Mouse (Mus musculus): ENCODE data around the gene Numb. TPM values are rescaled to one million over a fixed set of nuclear protein-coding genes. Genes with fewer than 3 reads are reported as not detected.
"Not testable (repeated sequence)": the region's sequence is repeated elsewhere in the genome, so short reads cannot be mapped to it uniquely, and the experiment has no call there.

Numb gene
- total RNA-seq, 1 experiment from 2014 or later, result 36.1 TPM

GRCm38 (mm10) chr12:83925160-83925703 is 3.5 kb upstream of the Numb start:
- ATAC-seq (replicated peaks; ENCODE audit: insufficient number of reproducible peaks, low FRiP score, low TSS enrichment, poor library complexity, severe bottlenecking), result no peak

GRCm38 (mm10) chr12:83924332-83924731 is 2.6 kb upstream of the Numb start:
- ATAC-seq (replicated peaks; ENCODE audit: insufficient number of reproducible peaks, low FRiP score, low TSS enrichment, poor library complexity, severe bottlenecking), result no peak

GRCm38 (mm10) chr12:83923486-83923859 is 1.7 kb upstream of the Numb start:
- no peak for ATAC-seq (replicated peaks; ENCODE audit: insufficient number of reproducible peaks, low FRiP score, low TSS enrichment, poor library complexity, severe bottlenecking)

- no peak for ATAC-seq (replicated peaks; ENCODE audit: insufficient number of reproducible peaks, low FRiP score, low TSS enrichment, poor library complexity, severe bottlenecking)
Measured at GRCm38 (mm10) chr12:83922724-83923485, 1.2 kb upstream of the Numb start.

- no peak for ATAC-seq (replicated peaks; ENCODE audit: insufficient number of reproducible peaks, low FRiP score, low TSS enrichment, poor library complexity, severe bottlenecking)
Measured at GRCm38 (mm10) chr12:83920721-83921441, 853 bp downstream of the Numb start.

- ATAC-seq (replicated peaks; ENCODE audit: insufficient number of reproducible peaks, low FRiP score, low TSS enrichment, poor library complexity, severe bottlenecking), result no peak
Measured at GRCm38 (mm10) chr12:83916884-83917283, 4.8 kb downstream of the Numb start.

GRCm38 (mm10) chr12:83914797-83915196 is 6.9 kb downstream of the Numb start:
- ATAC-seq (replicated peaks; ENCODE audit: insufficient number of reproducible peaks, low FRiP score, low TSS enrichment, poor library complexity, severe bottlenecking), result no peak

GRCm38 (mm10) chr12:83914202-83914740 is 7.5 kb downstream of the Numb start:
- ATAC-seq (replicated peaks; ENCODE audit: insufficient number of reproducible peaks, low FRiP score, low TSS enrichment, poor library complexity, severe bottlenecking), result no peak

- no peak for ATAC-seq (replicated peaks; ENCODE audit: insufficient number of reproducible peaks, low FRiP score, low TSS enrichment, poor library complexity, severe bottlenecking)
Measured at GRCm38 (mm10) chr12:83910451-83910850, 11.3 kb downstream of the Numb start.

- ATAC-seq (replicated peaks; ENCODE audit: insufficient number of reproducible peaks, low FRiP score, low TSS enrichment, poor library complexity, severe bottlenecking), result no peak
Measured at GRCm38 (mm10) chr12:83892926-83893325, 28.8 kb downstream of the Numb start.

GRCm38 (mm10) chr12:83891278-83891677 is 30.5 kb downstream of the Numb start:
- ATAC-seq (replicated peaks; ENCODE audit: insufficient number of reproducible peaks, low FRiP score, low TSS enrichment, poor library complexity, severe bottlenecking), result no peak

GRCm38 (mm10) chr12:83889128-83889527 is 32.6 kb downstream of the Numb start:
- ATAC-seq (replicated peaks; ENCODE audit: insufficient number of reproducible peaks, low FRiP score, low TSS enrichment, poor library complexity, severe bottlenecking), result no peak

GRCm38 (mm10) chr12:83885516-83886285 is 36.0 kb downstream of the Numb start:
- ATAC-seq (replicated peaks; ENCODE audit: insufficient number of reproducible peaks, low FRiP score, low TSS enrichment, poor library complexity, severe bottlenecking), result no peak

GRCm38 (mm10) chr12:83885065-83885464 is 36.7 kb downstream of the Numb start:
- not testable (repeated sequence) for ATAC-seq (replicated peaks; ENCODE audit: insufficient number of reproducible peaks, low FRiP score, low TSS enrichment, poor library complexity, severe bottlenecking)

GRCm38 (mm10) chr12:83882503-83882902 is 39.2 kb downstream of the Numb start:
- no peak for ATAC-seq (replicated peaks; ENCODE audit: insufficient number of reproducible peaks, low FRiP score, low TSS enrichment, poor library complexity, severe bottlenecking)

GRCm38 (mm10) chr12:83882088-83882487 is 39.6 kb downstream of the Numb start:
- ATAC-seq (replicated peaks; ENCODE audit: insufficient number of reproducible peaks, low FRiP score, low TSS enrichment, poor library complexity, severe bottlenecking), result no peak

GRCm38 (mm10) chr12:83880913-83881312 is 40.8 kb downstream of the Numb start:
- ATAC-seq (replicated peaks; ENCODE audit: insufficient number of reproducible peaks, low FRiP score, low TSS enrichment, poor library complexity, severe bottlenecking), result no peak

GRCm38 (mm10) chr12:83875097-83875496 is 46.6 kb downstream of the Numb start:
- no peak for ATAC-seq (replicated peaks; ENCODE audit: insufficient number of reproducible peaks, low FRiP score, low TSS enrichment, poor library complexity, severe bottlenecking)

- ATAC-seq (replicated peaks; ENCODE audit: insufficient number of reproducible peaks, low FRiP score, low TSS enrichment, poor library complexity, severe bottlenecking), result no peak
Measured at GRCm38 (mm10) chr12:83874597-83874996, 47.1 kb downstream of the Numb start.

Data from monocyte, adult 5-6 weeks (primary cell).